ENCODE assay signal across 15 mouse cellular contexts in genomic region chr2:36184876-36185275, GRCm38 (mm10). TPM values are rescaled to one million over a fixed set of nuclear protein-coding genes. Genes with fewer than 3 reads are reported as not detected.
DNase-seq lines count a peak whose midpoint lies in the region; ATAC-seq and TF ChIP-seq lines count a peak whose summit lies in the region.
"Had no signal": no experiment of that assay in that cellular context is flagged by ENCODE, and none has a peak within 500 bp of the region (broad histone marks: within the 10 kb centered on the region; RNA-seq: fewer than 3 reads in every experiment).

No protein-coding gene starts in this region.

- DNase-seq in forebrain, postnatal 0 days, result no peak
- no peak for DNase-seq in forebrain, embryonic 10.5 days (ENCODE audit: extremely low spot score, low spot score)
- DNase-seq in kidney, postnatal 0 days (ENCODE audit: low spot score), result peak; percentile 68
- no peak for DNase-seq in kidney, postnatal 14 days
- DNase-seq in lung, adult 18-20 months, result no peak
- peak; percentile 31 to 78 for DNase-seq in lung, postnatal 4 days
- no peak for DNase-seq in gastrocnemius, adult 8-10 months (ENCODE audit: low spot score in 2 of 2)
- DNase-seq: adrenal gland, postnatal 25 days; heart, postnatal 14 days; kidney, adult 2 months; thymus, adult 2 months had no signal

- 0 out of 2 replicates have a peak overlapping the region, but pooled peaks have one; percentile 2 for H3K9ac ChIP-seq in forebrain, postnatal 0 days
- no peak overlapping the region for H3K9ac ChIP-seq in kidney, postnatal 0 days (ENCODE audit: low read depth, low read length)
- H3K9ac ChIP-seq in lung, embryonic 15.5 days, result no peak overlapping the region
- H3K9ac ChIP-seq: midbrain, embryonic 15.5 days; neural tube, embryonic 12.5 days had no signal

- H3K36me3 ChIP-seq in forebrain, postnatal 0 days (ENCODE audit: insufficient read depth), result no peaks in the 10 kb centered on the region; the same call in 1 of the 2 replicates
- peaks cover 3% of the 10 kb centered on the region; the same call in 1 of the 2 replicates for H3K36me3 ChIP-seq in forebrain, embryonic 10.5 days (replicated peaks)
- H3K36me3 ChIP-seq in kidney, postnatal 0 days (ENCODE audit: insufficient read depth, low read length), result 0 out of 2 replicates have a peak, but pooled peaks cover 3% of the 10 kb centered on the region
- H3K36me3 ChIP-seq in lung, embryonic 15.5 days, result no peaks in the 10 kb centered on the region
- H3K36me3 ChIP-seq: midbrain, embryonic 15.5 days; neural tube, embryonic 12.5 days had no signal

- WGBS in forebrain, postnatal 0 days, result 62% methylated on average over 6 of the region's 6 CpGs
- 86% methylated on average over 6 of the region's 6 CpGs for WGBS in forebrain, embryonic 10.5 days
- 53% methylated on average over 6 of the region's 6 CpGs for WGBS in kidney, postnatal 0 days
- WGBS in lung, embryonic 15.5 days, result 46% methylated on average over 6 of the region's 6 CpGs

- H3K27ac ChIP-seq in forebrain, postnatal 0 days (ENCODE audit: low read depth, low read length), result no peak overlapping the region
- H3K27ac ChIP-seq in forebrain, embryonic 10.5 days, result no peak overlapping the region
- H3K27ac ChIP-seq in kidney, postnatal 0 days, result peak overlapping the region; percentile 68
- H3K27ac ChIP-seq in lung, embryonic 15.5 days, result peak overlapping the region; percentile 92
- H3K27ac ChIP-seq: midbrain, embryonic 15.5 days; neural tube, embryonic 12.5 days had no signal

- no peak overlapping the region for H3K4me2 ChIP-seq in forebrain, postnatal 0 days (ENCODE audit: low read depth)
- H3K4me2 ChIP-seq in kidney, postnatal 0 days (ENCODE audit: low read length), result no peak overlapping the region
- H3K4me2 ChIP-seq in lung, embryonic 15.5 days, result no peak overlapping the region
- H3K4me2 ChIP-seq: midbrain, embryonic 15.5 days; neural tube, embryonic 12.5 days had no signal

- H3K4me3 ChIP-seq in forebrain, postnatal 0 days (ENCODE audit: low read depth, low read length), result no peak overlapping the region
- no peak overlapping the region for H3K4me3 ChIP-seq in forebrain, embryonic 10.5 days
- no peak overlapping the region for H3K4me3 ChIP-seq in kidney, postnatal 0 days (replicated peaks; ENCODE audit: low read depth, low read length)
- no peak overlapping the region for H3K4me3 ChIP-seq in lung, embryonic 15.5 days
- H3K4me3 ChIP-seq: erythroblast, embryonic 14.5 days; midbrain, embryonic 15.5 days; neural tube, embryonic 12.5 days had no signal

- TF ChIP-seq CTCF in forebrain, postnatal 0 days (IDR thresholded peaks at IDR 0.05; ENCODE audit: low read depth), result no peak
- TF ChIP-seq CTCF in kidney, postnatal 0 days (IDR thresholded peaks at IDR 0.05; ENCODE audit: low read depth), result no peak

- ATAC-seq in forebrain, postnatal 0 days, result peak; percentile 34
- no peak for ATAC-seq in kidney, postnatal 0 days (replicated peaks; ENCODE audit: low FRiP score, low read depth)
- ATAC-seq in lung, embryonic 15.5 days (ENCODE audit: borderline replicate concordance, extremely low read depth, low FRiP score, low TSS enrichment), result peak; percentile 86
- ATAC-seq: midbrain, embryonic 15.5 days had no signal

- no peaks in the 10 kb centered on the region; the same call in 1 of the 2 replicates for H3K4me1 ChIP-seq in forebrain, postnatal 0 days (ENCODE audit: insufficient read depth)
- H3K4me1 ChIP-seq in forebrain, embryonic 10.5 days, result no peaks in the 10 kb centered on the region
- H3K4me1 ChIP-seq in kidney, postnatal 0 days (replicated peaks; ENCODE audit: insufficient read depth, low read length), result no peaks in the 10 kb centered on the region
- H3K4me1 ChIP-seq in lung, embryonic 15.5 days, result peaks cover 19% of the 10 kb centered on the region
- H3K4me1 ChIP-seq: midbrain, embryonic 15.5 days; neural tube, embryonic 12.5 days had no signal

- no peaks in the 10 kb centered on the region for H3K27me3 ChIP-seq in forebrain, postnatal 0 days (ENCODE audit: insufficient read depth, low read length)
- H3K27me3 ChIP-seq in forebrain, embryonic 10.5 days (ENCODE audit: poor library complexity, severe bottlenecking), result no peaks in the 10 kb centered on the region
- H3K27me3 ChIP-seq in kidney, postnatal 0 days (ENCODE audit: insufficient read depth, low read length), result no peaks in the 10 kb centered on the region
- H3K27me3 ChIP-seq in lung, embryonic 15.5 days, result no peaks in the 10 kb centered on the region
- H3K27me3 ChIP-seq: midbrain, embryonic 15.5 days; neural tube, embryonic 12.5 days had no signal

- no peaks in the 10 kb centered on the region for H3K9me3 ChIP-seq in forebrain, postnatal 0 days (ENCODE audit: low read length)
- H3K9me3 ChIP-seq in forebrain, embryonic 10.5 days, result no peaks in the 10 kb centered on the region
- H3K9me3 ChIP-seq in kidney, postnatal 0 days (replicated peaks; ENCODE audit: low read length), result no peaks in the 10 kb centered on the region
- no peaks in the 10 kb centered on the region for H3K9me3 ChIP-seq in lung, embryonic 15.5 days
- H3K9me3 ChIP-seq: midbrain, embryonic 15.5 days; neural tube, embryonic 12.5 days had no signal

RNA-seq across cellular contexts. Expression of gene Ptgs1, which starts 45.4 kb away (rescaled TPM):
- 4.9 and 6.6 TPM in 2 replicates for total RNA-seq in forebrain, postnatal 0 days (2014; rRNA removed)
- 4.4 and 5.5 TPM in 2 replicates for polyA plus RNA-seq in forebrain, postnatal 0 days (2015; fragmentation: Nextera tagmentation; extraction: Ambion mirVana)
- 2.2 and 3.6 TPM in 2 replicates for polyA plus RNA-seq in forebrain, embryonic 10.5 days (2016; fragmentation: Nextera tagmentation; extraction: Ambion mirVana)
- 41.9 and 42.0 TPM in 2 replicates for polyA plus RNA-seq in kidney, postnatal 0 days (2015; fragmentation: Nextera tagmentation; extraction: Ambion mirVana)
- 48.9 and 54.9 TPM in 2 replicates for polyA plus RNA-seq in lung, embryonic 15.5 days (2015; fragmentation: Nextera tagmentation; extraction: Ambion mirVana)
- 1 to 10 TPM; 2.1 to 5.4 (median 2.4) TPM for total RNA-seq in gastrocnemius, adult 8-10 months (2022)

RNA-seq across cellular contexts. Expression of gene Rbm18, which starts 48.3 kb away (rescaled TPM):
- 54.6 and 61.4 TPM in 2 replicates for total RNA-seq in forebrain, postnatal 0 days (2014; rRNA removed)
- 86.4 and 98.7 TPM in 2 replicates for polyA plus RNA-seq in forebrain, postnatal 0 days (2015; fragmentation: Nextera tagmentation; extraction: Ambion mirVana)
- polyA plus RNA-seq in forebrain, embryonic 10.5 days (2016; fragmentation: Nextera tagmentation; extraction: Ambion mirVana), result 71.8 and 72.1 TPM in 2 replicates
- 59.8 and 62.5 TPM in 2 replicates for polyA plus RNA-seq in kidney, postnatal 0 days (2015; fragmentation: Nextera tagmentation; extraction: Ambion mirVana)
- polyA plus RNA-seq in lung, embryonic 15.5 days (2015; fragmentation: Nextera tagmentation; extraction: Ambion mirVana), result 70.5 and 73.5 TPM in 2 replicates
- 10 to 100 TPM; 29.7 to 36.4 (median 32.2) TPM for total RNA-seq in gastrocnemius, adult 8-10 months (2022)

RNA-seq across cellular contexts. Expression of gene Mrrf, which starts 48.7 kb away (rescaled TPM):
- total RNA-seq in forebrain, postnatal 0 days (2014; rRNA removed), result 14.0 and 17.0 TPM in 2 replicates
- polyA plus RNA-seq in forebrain, postnatal 0 days (2015; fragmentation: Nextera tagmentation; extraction: Ambion mirVana), result 12.9 and 21.9 TPM in 2 replicates
- polyA plus RNA-seq in forebrain, embryonic 10.5 days (2016; fragmentation: Nextera tagmentation; extraction: Ambion mirVana), result 24.2 and 28.7 TPM in 2 replicates
- polyA plus RNA-seq in kidney, postnatal 0 days (2015; fragmentation: Nextera tagmentation; extraction: Ambion mirVana), result 25.4 and 28.6 TPM in 2 replicates
- 31.1 and 32.4 TPM in 2 replicates for polyA plus RNA-seq in lung, embryonic 15.5 days (2015; fragmentation: Nextera tagmentation; extraction: Ambion mirVana)
- 10 to 100 TPM; 16.5 to 19.6 (median 17.5) TPM for total RNA-seq in gastrocnemius, adult 8-10 months (2022)

Comparison
In these comparisons a context has a peak if more than half of its experiments do, and no peak if none do; other contexts are left out.
1. DNase-seq: peak in kidney, postnatal 0 days (single experiment) and lung, postnatal 4 days (2 of 2); none in forebrain, postnatal 0 days (single experiment), forebrain, embryonic 10.5 days (single experiment), kidney, postnatal 14 days (single experiment), lung, adult 18-20 months (0 of 2) and gastrocnemius, adult 8-10 months (0 of 2).
2. H3K27ac ChIP-seq: peak in kidney, postnatal 0 days (single experiment) and lung, embryonic 15.5 days (single experiment); none in forebrain, postnatal 0 days (single experiment) and forebrain, embryonic 10.5 days (single experiment).